Mouse (Mus musculus) lung, postnatal 10 days (tissue): Measurements from ENCODE around the gene Agt.
A peak's percentile ranks its signal among the peaks of the same experiment; 100 is the strongest.

Experiments
- DNase-seq: peaks from one replicate; pipeline ENCODE4 v3.0.0; 2021

Gene Agt

DNA sequence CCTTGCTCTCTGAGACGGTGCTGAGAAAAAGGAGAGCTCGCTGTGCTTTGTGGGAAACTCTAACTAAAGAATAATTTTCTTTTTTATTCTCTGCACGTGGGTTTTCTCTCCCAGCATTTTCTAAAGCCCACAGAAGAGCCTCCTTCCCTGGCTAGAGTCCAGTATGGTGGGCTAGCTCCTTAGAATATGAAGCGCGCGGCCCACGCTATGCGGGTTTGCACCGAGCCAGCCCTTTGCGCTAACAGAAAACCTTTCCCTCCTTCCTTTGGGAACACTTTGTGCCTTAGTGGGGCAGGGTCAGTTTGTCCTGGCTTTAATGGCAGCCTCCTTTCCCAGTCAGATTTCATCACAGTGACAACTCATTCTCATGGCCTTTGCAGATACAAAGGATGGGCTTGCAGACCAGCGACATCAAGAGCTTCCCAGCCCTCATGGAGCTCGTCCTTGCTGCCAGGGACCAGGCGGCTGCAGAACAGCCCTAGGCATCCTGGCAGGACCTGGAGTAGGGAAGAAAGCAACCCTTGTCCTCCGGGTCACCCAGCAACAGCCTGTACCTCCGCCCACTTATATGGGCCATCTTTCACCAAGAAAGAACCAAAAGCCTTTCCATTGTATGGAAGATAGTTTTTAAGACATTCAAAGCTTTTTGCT is 18.4 kb downstream of the Agt start:
- DNase-seq = no peak

DNA sequence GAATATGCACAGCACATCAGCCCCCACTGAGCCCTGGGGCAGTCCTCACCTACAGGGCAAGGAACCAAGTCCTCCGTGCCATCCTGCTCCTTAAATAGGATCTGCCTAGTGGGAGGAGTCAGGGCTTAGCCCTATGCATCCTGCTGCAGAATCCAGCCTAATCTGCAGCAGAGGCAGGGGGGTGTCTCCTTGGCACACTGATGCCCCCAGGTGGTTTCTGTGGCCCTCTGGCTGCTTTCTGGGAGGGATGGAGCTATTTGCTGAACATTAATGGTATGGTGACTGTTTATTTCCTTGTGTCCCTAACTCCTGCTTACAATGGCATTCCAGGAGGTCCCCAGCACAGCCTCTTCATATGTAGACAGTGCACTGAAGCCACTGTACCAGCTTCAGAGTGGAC is 21.3 kb downstream of the Agt start:
- no peak for DNase-seq

DNA sequence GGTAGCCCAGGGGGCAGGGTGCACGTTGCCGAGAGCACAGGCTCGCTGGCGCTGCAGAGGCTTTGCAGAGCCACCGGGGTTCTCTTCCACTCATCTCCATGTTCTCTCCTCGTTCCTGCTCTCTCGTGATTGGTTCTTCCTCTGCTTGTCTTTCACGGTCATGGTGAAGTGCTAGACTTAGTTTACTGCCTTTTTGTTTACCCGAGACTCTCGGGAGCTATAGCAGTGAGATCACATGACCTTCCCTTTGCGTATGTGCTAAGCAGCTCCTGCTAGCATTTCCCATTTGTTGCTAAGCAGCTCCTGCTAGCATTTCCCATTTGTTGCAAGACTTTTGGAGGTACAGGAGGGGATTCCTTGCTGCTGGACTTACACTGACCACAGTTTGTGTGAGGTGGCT is 22.2 kb downstream of the Agt start:
- no peak for DNase-seq

DNA sequence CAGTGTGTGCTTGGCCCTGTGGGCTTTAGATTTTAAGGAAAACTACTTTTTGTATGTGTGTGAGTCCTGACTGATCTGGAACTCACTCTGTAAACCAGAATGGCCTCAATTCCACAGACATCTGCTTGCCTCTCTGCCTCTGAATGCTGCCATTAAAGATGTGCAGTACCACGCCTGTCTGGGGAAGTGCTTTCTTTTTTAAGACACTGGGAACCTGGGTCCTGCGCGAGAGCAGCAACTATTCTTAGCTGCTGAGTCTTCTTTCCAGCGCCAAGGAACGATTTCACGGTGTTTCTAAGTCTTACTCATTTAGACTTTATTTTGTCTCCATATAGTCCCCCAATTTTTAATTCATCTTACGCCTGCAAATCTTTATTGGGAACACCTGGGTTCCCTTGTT is 22.7 kb downstream of the Agt start:
- no peak for DNase-seq

DNA sequence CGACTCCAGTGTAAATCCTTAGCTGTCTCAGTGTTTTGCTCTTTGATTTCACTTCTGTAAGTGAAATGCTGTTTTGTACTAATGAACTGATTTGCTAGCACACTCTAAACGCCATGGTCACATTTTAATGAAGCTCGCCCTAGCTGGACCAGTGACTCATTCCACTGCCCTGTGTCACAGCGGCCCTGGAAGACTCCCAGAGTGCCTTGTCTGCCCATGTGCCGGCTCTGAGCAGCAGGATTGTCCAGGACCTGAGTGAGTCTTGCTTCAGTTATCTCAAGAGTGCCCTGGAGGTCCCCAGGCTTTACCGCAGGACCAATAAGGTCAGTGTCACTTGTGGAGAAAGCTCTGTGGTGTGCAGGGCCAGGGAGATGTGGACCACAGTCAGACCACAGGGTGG is 23.1 kb downstream of the Agt start:
- DNase-seq = peak; percentile 57

DNA sequence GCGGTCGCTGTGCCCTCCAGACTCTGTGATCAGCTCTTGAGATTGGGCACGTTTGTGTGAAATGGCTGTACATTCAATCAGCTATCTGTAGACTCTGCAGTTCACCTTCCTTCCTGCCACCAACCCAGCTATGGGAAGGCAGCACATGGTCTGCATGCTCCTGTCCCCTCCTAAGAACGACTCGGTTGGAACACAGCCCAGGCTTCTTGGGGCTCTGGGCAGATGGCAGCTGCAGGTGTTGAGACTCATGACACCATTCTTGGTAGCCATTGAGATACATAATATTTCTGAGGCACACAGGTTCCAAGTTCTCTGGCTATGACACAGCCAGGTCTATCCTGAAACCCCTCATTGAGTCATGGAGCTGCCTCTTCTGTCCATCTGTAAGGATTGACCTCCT is 26.2 kb downstream of the Agt start:
- no peak for DNase-seq

DNA sequence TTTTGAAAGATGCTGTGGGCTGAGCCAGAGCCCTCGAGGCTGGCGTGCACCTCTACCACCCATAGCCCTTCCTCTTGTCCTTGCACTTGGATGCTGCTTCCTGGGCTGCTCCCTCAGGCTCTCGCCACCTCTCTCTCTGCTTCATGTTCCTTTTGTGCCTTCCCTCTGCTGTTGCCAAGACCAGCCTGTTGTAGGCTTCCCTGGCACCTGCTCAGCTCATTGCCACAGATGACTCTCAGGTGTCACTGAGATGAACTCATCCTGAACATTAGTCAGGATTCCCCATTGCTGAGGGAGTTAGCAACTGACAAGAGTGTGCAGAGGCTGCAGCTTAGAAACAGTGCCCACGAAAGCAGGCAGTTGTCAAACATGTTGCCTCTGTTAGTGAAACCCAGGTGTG is 27.5 kb downstream of the Agt start:
- DNase-seq = no peak

DNA sequence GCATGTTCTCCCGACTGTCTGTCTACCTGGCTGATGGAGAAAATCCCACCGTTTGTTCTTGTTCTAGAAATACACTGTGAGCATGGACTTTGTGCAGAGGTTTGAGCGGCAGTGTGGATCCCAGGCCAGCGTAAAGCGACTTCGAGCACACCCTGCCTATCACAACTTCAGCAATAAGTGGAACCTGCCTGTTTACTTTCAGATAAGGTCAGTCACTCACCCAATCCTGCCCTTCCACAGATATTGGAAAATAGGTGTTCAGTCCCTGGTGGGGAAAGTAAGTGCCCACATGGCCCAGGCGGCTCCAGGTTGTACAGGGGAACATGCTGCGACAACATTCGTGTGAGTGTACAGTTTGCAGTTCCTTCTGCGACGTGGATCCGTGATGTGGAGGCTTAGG is 28.6 kb downstream of the Agt start:
- DNase-seq = no peak

DNA sequence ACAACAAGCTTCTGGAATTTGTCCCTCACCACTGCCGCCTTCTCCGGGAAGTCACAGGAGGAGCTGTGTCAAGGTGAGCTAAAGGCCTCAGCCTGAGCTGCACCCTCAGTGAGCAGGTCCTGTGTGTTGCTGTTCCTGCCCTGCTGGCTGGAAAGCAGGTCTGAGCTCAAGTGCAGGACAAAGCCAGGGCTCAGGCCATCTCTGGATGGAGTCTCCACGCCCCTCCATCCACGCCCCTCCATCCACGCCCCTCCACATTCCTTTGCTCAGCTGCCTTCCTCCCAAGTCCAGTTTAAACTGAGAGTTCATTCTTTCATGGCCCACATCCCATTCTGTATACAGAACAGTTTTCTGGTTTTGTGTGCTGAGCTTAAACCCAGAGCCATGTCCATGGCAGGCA is 34.1 kb downstream of the Agt start:
- DNase-seq = no peak

DNA sequence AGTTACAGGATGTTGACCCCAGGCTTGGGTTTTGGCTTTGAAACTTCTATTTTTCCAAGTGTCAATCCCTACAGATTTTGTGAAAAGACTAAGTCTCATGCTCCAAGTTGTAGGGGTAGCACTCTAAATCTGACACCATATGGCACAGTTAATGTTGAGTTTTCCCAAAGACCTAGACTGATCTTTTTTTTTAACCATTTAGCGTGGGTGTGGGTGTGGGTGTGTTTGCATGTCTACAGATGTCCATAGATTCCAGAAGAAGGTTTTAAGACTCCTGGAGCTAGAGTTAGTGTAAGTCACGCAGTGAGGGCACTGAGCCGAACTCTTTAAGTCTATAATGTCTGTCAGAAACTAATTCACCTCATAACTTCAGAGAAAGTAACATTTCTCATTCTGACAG is 36.9 kb downstream of the Agt start:
- DNase-seq = no peak

DNA sequence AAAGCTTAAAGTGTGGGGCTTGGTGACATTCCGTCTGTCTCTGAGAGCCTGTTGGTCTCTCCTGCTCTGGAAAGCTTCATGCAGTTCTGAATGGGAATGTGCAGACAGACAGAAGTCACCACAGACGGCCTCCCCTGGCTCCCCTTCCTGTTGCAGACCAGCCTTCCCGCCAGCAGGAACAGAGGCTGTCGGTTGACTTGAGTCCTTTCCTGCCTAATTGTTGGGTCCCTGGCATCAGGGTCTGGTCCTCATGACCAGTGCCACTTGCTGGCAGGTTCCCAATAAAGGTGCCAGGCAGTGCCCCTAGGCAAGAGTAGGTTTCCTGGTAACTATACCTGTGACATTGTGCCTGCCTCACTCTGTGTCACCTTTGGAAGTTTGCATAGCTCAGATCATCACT is 38.5 kb downstream of the Agt start:
- no peak for DNase-seq

DNA sequence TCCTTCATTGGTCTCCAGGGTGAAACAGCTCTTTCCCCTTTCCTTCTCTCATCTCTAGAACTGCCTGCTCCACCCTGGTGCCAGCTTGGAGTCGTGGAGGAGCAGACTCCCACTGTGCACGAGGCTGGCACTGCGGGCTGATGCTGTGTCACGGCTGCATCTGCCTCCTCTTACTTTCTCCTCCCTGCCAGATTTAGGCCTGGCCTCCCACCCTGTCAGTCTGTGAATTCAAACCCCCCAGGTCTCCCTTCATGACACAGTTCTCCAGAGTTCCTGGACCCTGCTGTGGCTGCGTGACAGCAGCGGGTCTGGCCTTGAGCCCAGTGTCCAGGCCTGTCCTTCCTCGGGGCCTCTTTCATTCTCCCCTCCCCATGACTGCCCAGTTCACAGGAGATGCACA is 39.0 kb downstream of the Agt start:
- DNase-seq = no peak

DNA sequence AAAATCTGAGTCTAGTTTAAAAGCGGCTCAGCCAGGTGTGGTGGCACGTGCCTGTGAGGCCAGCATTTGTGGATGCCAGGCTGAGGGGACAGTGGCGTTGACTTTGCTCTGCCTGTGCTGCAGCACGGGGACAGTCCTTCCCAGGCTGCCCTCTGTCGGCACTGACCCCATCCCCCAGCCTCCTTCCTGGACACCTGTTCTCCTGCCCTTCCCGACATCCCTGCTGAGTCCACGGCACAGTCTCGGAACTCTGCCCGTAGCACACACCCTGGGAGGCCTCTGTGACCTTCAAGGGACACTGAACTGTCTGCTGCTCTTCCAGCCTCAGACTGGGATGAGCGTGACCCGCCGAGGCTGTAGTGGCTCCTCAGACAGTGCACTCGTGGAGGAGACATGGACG is 39.4 kb downstream of the Agt start:
- no peak for DNase-seq

DNA sequence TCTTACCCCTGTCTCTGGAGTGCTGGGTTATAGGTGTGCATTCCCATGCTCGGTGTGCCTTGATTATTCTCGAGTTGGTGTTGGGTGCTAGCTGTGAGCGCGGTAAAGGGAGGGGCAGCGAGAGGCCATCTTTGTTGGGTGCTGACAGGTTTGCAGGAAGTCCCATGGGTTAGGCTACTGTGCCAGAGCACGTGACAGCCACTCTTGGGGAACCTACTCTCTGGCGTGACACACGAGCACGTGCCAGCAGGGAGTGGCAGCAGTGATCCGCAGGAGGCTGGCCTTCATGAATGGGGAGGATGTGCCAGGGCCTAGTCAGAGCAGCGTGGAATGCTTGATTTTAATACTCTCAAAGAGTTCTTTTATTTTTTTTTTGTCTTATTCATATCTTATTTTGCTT is 43.2 kb downstream of the Agt start:
- DNase-seq = peak; percentile 13

DNA sequence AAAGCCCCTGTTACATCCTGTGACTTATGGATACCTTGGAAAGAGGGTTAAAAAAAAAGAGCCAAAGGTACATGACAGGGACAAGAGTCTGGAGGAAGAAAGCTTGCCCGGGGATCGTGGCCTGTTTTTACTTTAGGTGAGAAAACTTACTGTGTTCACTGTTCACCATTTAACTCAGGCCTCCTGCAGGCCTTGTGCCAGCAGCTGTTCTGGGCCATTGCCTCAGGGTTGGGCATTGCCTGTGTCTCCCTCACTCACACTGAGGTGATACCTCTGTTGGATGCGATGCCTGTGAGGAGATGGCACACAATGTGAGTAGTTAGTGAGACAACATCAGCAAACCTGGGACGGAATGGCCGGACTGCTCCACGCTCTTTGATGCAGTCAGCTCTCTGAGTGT is 47.6 kb downstream of the Agt start:
- DNase-seq = no peak

DNA sequence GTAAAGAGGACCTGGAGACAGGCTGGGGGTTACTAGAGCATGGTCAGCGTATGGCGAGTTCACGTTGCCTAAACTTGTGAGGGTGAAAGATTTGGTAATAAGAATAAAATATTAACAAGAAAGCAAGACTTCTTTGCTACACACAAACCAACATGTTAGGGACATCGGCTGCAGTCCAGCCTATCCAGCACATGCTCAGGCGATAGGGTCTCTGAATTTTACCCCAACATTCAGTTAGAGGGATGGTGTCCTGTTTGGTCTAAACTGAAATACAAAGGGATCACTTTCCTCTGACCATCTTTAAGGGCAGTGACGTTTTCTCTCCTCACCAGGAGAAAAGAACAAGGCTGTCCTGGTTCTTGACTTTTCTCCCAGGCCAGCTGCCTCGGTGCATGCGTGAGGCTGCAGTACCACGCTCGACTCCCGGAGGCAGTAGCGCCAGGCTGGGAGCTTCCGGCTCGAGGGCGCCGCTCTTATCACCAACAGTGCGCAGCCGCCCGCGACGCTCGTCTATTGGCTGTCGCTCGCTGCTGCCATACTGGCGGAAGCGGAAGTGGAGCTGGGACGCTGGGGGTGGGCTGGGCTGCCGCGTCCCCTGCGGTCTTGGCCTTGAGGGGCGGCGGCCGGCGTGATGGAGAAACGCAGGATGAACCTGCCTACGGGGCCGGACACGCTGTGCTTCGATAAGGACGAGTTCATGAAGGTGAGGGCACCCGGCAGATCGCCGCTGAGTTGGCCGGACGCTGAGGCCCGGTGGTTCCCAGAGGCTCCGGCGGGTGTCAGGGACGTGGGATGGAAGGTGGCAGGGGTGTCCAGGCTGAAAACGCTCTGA is 49.0 kb downstream of the Agt start, which contains the start of gene Cog2:
Cog2 (plus strand) TSS at position 519 of the 832 bp plus-strand sequence.
- DNase-seq = peak; percentile 94

DNA sequence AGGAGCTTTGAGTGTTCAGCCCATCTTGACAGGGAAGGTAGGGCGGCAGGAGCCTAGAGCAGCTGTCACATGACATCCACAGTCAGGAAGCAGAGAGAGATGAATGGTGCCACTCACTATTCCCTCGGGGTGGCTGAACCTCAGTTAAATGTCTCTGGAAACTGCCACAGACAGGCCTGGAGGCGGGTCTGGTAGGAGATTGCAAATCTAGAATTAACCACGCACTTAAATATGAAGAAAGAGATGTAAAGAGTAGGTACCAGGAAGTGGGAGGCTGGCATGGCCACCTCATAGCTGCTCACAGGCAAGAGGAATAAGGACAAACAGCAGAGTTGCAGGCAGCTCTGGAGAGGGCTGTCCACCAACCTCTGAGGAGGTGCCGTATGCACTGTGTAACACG is 52.4 kb downstream of the Agt start:
- no peak for DNase-seq

DNA sequence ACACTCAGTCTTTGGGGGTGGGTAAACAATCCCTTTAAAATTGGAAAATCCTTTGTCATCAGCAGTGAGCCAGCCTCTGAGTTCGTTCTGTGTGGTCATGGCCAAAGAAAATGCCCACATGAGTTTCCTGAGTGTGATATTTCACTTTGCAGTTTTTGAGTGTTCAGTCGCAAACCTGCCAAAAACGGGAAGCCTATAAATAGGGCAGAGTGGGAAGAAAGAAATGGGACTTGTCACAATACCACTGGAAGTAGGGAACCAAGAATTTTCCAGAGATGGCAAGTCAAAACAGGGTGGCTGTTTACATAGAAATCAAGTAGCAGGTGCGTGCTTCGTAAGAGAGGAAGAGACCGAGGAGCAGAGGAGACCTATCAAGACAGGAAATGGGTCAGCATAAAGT is 53.0 kb downstream of the Agt start:
- DNase-seq = peak; percentile 12

DNA sequence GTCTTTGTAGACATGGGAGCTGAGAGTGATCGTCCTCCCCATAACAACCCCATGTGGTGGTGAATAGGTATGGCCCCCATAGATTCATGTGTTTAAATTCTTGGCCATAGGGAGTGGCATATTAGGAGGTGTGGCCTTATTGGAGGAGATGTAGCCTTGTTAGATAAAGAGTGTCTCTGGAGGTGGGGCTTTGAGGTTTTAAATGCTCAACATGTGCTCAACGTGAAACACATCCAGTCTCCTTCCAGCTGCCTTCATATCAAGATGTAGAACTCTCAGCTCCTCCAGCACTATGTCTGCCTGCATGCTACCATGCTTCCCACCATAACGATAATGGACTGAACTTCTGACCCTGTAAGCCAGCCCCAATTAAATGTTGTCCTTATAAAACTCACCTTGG is 53.5 kb downstream of the Agt start:
- no peak for DNase-seq

DNA sequence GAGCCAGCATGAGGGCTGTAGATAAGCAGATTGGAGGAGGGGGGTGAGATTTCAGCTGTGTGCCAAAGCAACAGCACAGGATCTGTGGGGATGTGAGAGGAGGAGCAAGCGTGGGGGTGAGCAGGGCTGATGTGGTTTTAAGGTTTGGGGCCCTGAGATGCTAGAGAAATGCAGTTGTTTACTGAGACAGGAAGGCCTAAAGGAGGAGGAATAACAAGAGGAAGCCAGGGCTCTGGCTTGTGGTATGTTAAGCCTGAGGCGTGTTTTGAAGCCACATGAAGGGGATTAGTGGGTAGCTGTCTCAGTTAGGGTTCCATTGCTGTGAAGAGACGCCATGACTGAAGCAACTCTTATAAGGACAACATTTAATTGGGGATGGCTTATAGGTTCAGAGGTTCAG is 60.4 kb downstream of the Agt start:
- DNase-seq = no peak

DNA sequence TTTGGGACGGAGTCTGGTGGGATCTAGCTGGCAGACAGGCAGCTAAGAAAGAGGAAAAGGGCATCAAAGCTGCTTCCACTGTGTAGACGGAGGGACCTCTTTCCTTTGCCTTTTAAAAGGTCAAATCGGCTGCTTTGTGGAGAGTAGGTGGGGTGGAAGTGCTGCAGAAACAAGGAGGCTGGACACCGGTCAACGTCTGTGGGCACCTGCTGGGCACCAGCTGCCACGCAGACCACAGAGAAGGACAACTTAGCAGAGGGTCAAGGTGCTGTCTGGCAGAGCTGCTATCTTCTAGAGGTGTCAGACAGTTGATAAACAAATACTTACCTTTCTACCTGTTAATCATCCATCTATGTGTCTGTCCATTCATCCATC is 61.2 kb downstream of the Agt start:
- no peak for DNase-seq

DNA sequence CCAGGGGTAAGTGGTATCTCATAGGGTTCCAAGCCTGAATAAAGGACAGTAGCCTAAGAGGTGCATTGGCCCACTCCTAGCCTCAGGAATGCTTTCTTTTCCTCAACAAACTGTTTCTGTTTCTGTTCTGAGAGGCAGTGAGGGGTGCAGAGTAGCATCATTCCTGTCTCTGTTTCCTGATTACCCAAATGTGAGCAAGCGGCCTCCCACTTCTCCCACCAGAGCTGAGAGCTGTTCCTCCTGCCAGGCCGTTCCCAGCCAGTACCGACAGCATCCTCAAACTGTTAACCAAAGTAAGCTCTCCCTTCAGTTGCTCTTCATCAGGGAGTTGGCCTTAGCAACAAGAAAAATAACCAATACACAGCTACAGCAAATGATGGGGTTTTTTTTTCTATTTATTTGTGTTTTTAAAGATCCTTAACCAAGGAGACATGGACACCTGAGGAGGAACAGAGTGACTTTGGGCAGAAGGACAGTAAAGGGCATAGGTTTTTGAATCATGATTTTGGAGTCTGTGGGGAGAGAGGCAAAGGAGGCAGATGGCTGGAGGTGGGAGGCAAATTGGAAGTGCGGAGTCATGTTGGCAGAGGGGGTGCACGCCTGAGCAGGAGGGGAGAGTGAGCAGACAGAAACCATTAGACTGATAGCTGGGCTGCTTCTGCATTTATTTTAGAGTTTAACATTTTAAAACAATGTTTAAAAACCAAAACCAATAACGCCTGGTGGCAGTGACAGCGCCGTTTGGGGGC is 61.8 kb downstream of the Agt start:
- DNase-seq = no peak
